Mouse (Mus musculus) splenic B cell, adult 2 months (primary cell): ENCODE results near the gene Skida1.
A peak's percentile ranks its signal among the peaks of the same experiment; 100 is the strongest.
"Not testable (repeated sequence)": the region's sequence is repeated elsewhere in the genome, so short reads cannot be mapped to it uniquely, and the experiment has no call there.

ENCODE experiments used
- DNase-seq: peaks from one replicate; pipeline ENCODE4 v3.0.0-alpha.2; 2011; ENCODE audit warnings: low read depth, low spot score
- H3K27me3 ChIP-seq: 2 replicates; pipeline ENCODE4 v1.6.1; 2012; ENCODE audit warnings: mild to moderate bottlenecking, low read length, moderate library complexity, mixed read lengths; ENCODE audit not compliant: control insufficient read depth, poor library complexity, insufficient read depth, severe bottlenecking
- H3K36me3 ChIP-seq: 2 replicates; pipeline ENCODE4 v1.6.1; 2012; ENCODE audit warnings: mild to moderate bottlenecking, low read length, moderate library complexity, mixed read lengths; ENCODE audit not compliant: control insufficient read depth, poor library complexity, insufficient read depth, severe bottlenecking

Gene Skida1

GRCm38 (mm10) chr2:18048453-18049075 is at the start of gene Skida1:
Gene Skida1, minus strand, starts transcription at chr2:18049051.
- DNase-seq, result no peak
- Histone ChIP-seq H3K27me3 (peaks cover 2% of the 10 kb centered on the region; the same call in 1 of the 2 replicates), H3K36me3 (no peaks in the 10 kb centered on the region)

GRCm38 (mm10) chr2:18095804-18096203 is 47.0 kb upstream of the Skida1 start:
- H3K36me3 ChIP-seq, result no peaks in the 10 kb centered on the region; the same call in 1 of the 2 replicates
- no peaks in the 10 kb centered on the region for H3K27me3 ChIP-seq
- DNase-seq, result peak; percentile 31

- Histone ChIP-seq H3K36me3 (0 out of 2 replicates have a peak, but pooled peaks cover 2% of the 10 kb centered on the region), H3K27me3 (no peaks in the 10 kb centered on the region)
- no peak for DNase-seq
These were observed 45.5 kb upstream of the Skida1 start for GRCm38 (mm10) chr2:18094319-18094718.

GRCm38 (mm10) chr2:18093858-18094257 is 45.0 kb upstream of the Skida1 start:
- H3K36me3 ChIP-seq, result peaks cover 2% of the 10 kb centered on the region; the same call in 1 of the 2 replicates
- no peak for DNase-seq

GRCm38 (mm10) chr2:18087695-18088094 is 38.8 kb upstream of the Skida1 start:
- H3K36me3 ChIP-seq, H3K27me3 ChIP-seq, DNase-seq: not testable (repeated sequence)

More at GRCm38 (mm10) chr2:18093858-18094257, 45.0 kb upstream of the Skida1 start:
- H3K27me3 ChIP-seq, result no peaks in the 10 kb centered on the region

GRCm38 (mm10) chr2:18080182-18080860 is 31.5 kb upstream of the Skida1 start:
- Histone ChIP-seq H3K36me3 (0 out of 2 replicates have a peak, but pooled peaks cover 6% of the 10 kb centered on the region), H3K27me3 (no peaks in the 10 kb centered on the region)
- DNase-seq, result no peak

GRCm38 (mm10) chr2:18071947-18072346 is 23.1 kb upstream of the Skida1 start:
- no peak for DNase-seq
- H3K27me3 ChIP-seq, result no peaks in the 10 kb centered on the region
- H3K36me3 ChIP-seq, result no peaks in the 10 kb centered on the region; the same call in 1 of the 2 replicates

- Histone ChIP-seq H3K36me3 (no peaks in the 10 kb centered on the region; the same call in 1 of the 2 replicates), H3K27me3 (no peaks in the 10 kb centered on the region)
- no peak for DNase-seq
These were observed 19.4 kb upstream of the Skida1 start for GRCm38 (mm10) chr2:18068071-18068796.

- DNase-seq, result no peak
- Histone ChIP-seq H3K27me3 (no peaks in the 10 kb centered on the region), H3K36me3 (no peaks in the 10 kb centered on the region; the same call in 1 of the 2 replicates)
These were observed 17.6 kb upstream of the Skida1 start for GRCm38 (mm10) chr2:18066436-18066835.

- no peaks in the 10 kb centered on the region for H3K27me3 ChIP-seq
- H3K36me3 ChIP-seq, result no peaks in the 10 kb centered on the region; the same call in 1 of the 2 replicates
- no peak for DNase-seq
These were observed 16.8 kb upstream of the Skida1 start for GRCm38 (mm10) chr2:18065708-18066030.

- peak; percentile 80 for DNase-seq
- H3K27me3 ChIP-seq, result no peaks in the 10 kb centered on the region
- H3K36me3 ChIP-seq, result no peaks in the 10 kb centered on the region; the same call in 1 of the 2 replicates
These were observed 16.3 kb upstream of the Skida1 start for GRCm38 (mm10) chr2:18064941-18065707.

- Histone ChIP-seq H3K36me3 (no peaks in the 10 kb centered on the region; the same call in 1 of the 2 replicates), H3K27me3 (no peaks in the 10 kb centered on the region)
- DNase-seq, result peak; percentile 92
These were observed 15.6 kb upstream of the Skida1 start for GRCm38 (mm10) chr2:18064356-18064858.

GRCm38 (mm10) chr2:18063763-18064251 is 15.0 kb upstream of the Skida1 start:
- DNase-seq, result peak; percentile 67
- no peaks in the 10 kb centered on the region; the same call in 1 of the 2 replicates for H3K36me3 ChIP-seq
- H3K27me3 ChIP-seq, result no peaks in the 10 kb centered on the region

GRCm38 (mm10) chr2:18060396-18060795 is 11.5 kb upstream of the Skida1 start:
- no peaks in the 10 kb centered on the region for H3K27me3 ChIP-seq
- H3K36me3 ChIP-seq, result no peaks in the 10 kb centered on the region

More at GRCm38 (mm10) chr2:18060396-18060795, 11.5 kb upstream of the Skida1 start:
- DNase-seq, result no peak
